Mouse (Mus musculus): ENCODE results near the gene Ankrd45.
"Not testable (repeated sequence)": the region's sequence is repeated elsewhere in the genome, so short reads cannot be mapped to it uniquely, and the experiment has no call there.

Ankrd45 gene

DNA sequence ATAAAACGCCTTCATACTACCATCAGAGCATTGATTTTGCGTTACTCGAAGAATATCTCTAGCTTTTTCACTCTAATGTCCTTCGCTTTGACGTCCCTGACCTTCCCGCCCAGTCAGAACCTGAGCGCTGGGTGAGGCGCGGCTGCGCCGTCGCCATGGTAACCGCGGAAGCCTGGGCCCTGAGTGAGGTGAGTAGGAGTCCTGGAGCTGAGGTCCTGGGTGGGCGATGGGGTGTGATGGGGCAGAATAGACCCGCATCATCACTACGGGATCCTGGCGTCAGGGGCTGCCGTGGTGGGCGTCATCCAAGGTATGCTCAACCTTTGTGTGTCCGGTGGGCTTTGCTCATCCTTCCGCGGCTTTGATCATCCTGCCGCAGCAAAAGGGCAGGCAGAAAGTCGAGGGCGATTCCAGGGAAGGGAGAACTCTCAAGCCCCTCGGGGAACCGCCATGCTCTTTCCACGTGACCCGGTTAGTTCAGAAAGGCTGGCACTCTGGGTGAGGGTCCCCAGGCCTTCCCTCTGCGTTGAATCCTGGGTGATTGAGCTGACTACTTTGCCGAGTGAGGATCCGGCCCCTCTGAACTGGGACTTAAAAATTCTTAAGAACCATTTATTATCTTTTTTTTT is at the start of gene Ankrd45:
TSS of gene Ankrd45 (plus strand) at position 161 of the 629 bp plus-strand sequence.
- DNase-seq, result peak; percentile 60 to 67

DNA sequence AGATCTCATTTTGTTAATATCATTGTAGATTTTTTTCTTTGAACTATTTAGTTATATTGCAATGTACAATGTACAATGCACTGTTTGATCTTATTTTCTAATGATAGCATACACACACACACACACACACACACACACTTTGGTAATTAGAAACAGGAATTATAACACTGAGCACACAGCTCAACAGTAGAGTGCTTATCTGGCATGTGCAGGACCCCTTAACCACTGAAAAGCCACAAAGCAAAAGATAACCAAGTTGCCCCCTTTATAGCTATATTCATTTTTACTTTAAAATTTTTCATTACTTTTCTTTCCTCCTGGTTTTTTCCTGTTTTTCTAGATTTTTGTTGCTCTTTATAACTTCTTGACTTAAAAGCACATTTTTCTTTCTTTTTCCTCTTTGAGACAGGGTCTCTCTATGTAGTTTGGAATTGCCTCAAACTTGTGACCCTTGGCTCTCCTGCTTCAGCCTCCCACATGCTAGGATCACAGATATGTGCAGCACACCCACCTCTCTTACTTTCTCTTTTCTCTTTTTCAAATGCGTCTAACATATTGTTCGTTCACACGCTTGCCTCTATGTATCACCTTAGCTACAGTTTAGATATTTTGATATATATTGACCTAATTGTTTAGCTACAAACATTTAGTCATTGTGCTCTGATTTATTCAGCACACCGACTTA is 42.6 kb upstream of the Ankrd45 start:
- DNase-seq, result no peak

DNA sequence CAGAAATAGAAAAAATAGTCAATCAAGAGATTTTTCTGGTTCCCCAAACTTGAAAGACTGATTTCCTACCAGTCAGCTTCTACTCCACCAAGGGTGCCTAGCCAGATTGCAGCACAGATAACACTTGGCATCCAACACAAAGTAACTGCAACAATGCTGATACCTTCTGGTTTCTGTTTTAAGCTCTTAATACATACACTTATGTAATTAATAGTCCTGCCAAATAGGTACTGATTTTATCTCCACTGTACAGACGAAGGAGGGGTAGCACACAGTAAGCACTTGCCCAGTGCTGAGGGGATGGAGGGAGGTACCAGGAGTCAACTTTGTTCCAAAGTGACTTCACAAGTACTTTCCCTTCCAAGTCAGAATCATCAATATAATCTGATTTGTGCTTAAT is 38.6 kb upstream of the Ankrd45 start:
- DNase-seq, result no peak

DNA sequence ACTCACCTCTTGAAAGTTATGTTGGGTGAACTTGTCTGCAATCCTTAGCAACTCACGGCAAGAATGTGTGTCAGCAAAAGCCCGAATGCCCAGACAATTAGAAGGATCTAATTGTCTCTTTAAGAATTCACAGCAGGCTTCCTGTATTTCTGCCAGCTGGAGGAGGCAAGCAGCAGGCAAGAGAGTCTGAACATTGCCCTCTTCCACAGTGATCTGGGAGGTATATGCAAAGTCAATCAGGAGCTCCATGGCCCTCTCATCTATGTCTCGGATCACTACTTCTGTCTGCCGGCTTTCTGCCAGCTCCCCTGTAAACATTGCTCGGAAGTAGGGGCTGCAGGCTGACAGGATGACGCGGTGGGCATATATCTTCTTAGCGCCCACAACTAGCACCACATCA is 33.3 kb upstream of the Ankrd45 start:
- peak; percentile 41 to 64 for DNase-seq

DNA sequence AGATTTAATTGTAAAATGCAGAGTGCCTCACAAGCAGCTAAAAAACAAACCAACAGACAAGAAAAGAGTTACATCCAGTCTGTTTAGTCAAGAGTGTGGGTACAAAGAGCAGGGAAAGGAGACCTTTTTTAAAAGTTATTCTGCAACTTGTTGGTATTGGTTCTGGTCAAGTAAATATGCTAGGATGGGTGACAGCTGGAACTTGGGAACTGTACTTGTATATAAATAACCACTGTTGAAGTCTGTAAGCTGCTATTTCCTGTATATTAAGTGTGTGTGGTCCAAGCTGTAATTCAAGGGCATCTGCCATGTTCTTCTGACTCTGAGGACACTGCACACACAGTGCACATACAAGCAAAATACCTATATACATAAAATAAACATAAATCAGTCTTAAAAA is 27.9 kb upstream of the Ankrd45 start:
- DNase-seq, result peak in 1 of 2 experiments; percentile 39

DNA sequence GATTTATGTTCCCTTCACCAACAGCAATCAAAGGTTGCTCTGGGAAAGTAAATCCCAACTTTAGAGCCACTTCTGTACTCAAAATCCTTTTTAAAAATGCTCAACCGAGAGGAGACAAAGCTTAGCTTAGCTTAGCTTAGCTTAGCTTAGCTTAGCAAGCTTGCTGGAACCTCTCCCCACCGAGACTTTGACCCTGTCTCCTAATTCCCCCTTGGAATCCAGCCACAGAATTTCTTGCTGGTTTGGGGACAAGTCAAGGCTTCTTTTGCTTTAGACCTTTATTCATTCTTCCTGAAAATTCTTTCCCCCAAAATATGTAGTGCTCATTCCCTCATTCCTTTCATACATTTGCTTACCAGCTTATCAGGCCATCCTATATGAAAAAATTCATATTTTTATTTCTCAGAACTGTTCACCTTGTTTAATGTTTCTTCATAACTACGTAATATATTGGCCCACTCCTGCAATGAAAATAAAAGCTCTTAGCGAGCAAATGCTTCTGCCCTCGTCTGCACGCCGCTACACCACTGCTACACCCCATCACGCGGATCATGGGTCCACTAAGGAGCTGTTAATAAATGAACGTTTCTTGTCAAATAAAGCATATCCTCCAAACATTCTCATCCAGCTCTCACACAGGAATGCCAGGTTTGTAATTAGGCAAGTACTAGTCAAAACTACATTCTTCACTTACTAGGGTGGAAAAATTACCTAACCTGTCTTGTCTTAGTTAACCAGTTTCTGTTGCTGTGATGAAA is 19.7 kb upstream of the Ankrd45 start:
- DNase-seq, result peak; percentile 62 to 76

DNA sequence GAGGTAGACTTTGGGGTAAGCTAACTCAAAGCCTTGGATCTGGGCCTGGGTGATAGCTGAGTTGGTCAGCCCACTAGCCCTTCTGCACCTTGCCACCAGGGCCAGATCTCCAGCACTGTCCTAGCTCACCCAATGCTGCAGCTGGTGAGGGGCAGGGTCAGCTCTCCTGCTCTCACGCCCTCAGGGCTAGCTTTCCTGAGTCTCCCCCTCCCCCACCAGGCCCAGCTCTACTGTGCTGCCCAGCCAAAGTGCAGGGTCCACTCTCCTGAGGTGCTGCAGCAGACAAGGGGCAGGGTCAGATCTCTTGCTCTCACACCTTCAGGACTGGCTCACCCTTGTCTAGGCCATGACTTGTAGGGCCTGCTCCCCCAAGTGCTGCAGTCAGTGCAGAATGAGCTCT is 16.0 kb upstream of the Ankrd45 start:
- DNase-seq, result peak; percentile 80 to 83

DNA sequence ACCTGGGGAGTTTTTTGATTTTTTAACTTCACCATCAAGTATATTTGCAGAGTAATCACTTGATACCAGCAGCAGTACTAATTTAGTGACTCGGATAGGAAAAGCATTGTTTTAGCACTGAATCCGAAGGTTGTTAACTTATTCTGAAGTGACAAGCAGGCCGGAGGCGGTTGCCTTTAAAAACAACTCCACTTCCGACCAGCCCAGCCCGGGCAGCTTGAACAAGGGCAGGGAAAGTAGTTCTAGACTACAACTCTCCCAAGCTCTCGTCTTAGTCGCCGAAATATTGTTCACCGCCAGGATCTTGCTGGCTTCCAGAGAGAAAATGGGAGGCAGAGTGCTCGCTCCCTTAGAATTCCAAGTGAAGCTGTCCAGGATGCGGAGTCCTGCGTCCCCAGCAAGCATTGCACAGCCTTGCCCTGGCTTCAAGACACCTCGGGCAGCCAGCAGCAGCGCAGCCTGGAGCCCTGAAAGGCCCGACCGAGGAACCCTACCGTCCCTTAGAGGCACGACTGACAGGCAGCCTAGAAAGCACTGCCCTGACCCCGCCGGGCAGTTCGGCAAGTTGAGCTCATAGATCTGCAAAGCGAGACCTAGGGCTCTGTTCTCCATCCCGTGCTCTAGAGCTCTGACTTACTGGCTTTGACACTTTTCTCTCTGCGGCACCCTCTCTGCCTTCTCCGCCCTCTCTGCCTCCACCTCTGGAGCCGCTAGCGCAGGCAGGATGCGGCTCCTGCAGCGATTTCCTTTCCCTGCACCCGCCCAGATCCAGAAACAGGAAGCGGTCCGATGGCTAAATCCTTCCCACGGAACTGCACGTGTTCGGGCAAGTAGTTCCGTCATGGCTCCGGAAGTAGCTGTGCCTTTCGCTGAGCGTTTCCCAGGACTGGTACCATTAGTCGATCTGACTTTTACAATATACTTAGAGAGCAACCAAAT is 11.5 kb upstream of the Ankrd45 start, which contains the start of gene Klhl20:
TSS of gene Klhl20 (minus strand) at position 786 of the 939 bp plus-strand sequence.
- peak; percentile 93 to 97 for DNase-seq

DNA sequence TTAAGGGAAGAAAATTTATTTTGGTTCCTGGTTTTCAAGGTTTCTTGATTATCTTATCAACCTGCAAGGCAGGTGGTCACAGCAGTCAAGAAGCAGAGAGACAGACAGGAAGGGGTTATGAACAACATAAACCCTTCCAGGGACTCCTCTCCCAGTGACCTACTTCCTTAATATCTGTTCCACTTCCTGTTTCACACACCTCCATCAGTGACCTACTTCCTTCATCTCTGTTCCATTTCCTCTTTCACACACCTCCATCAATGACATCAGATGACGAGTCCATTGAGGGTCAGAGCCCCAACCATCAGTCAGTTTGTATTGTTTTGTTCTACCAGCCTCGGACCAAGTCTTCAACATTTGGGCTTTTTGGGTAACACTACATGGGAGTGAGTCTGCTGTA is 3.0 kb upstream of the Ankrd45 start:
- no peak for DNase-seq

DNA sequence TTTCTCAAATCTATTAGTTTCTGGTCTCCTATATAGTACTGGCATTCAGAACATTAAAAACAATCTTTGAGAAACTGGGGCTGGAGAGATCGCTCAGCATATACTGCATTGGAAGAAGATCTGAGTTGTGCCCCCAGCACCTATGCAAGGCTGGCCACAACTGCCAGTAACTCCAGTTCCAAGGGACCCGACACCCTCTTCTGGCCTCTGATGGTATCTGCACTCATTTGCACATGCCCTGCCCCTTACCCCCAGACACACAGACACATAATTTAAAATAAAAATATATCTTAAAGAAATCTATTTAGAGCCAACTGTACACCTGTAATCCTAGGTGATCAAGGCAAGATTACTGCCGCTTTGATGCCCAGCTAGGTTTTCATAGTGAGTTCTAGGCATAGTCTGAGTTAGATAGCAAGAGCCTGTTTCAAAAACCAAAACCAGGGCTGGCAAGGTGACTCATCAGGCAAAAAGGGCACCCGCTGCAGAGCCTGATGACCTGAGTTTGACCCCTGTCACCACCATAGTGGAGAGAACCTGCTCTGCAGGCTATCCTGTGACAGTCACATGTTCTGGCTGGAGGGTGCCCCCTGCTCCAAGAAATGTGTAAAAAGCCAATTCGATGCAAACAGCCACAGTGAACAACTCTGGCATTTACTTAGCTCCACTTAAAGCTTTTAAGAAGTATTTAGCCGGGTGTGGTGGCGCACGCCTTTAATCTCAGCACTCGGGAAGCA is 2.3 kb upstream of the Ankrd45 start:
- no peak for DNase-seq

DNA sequence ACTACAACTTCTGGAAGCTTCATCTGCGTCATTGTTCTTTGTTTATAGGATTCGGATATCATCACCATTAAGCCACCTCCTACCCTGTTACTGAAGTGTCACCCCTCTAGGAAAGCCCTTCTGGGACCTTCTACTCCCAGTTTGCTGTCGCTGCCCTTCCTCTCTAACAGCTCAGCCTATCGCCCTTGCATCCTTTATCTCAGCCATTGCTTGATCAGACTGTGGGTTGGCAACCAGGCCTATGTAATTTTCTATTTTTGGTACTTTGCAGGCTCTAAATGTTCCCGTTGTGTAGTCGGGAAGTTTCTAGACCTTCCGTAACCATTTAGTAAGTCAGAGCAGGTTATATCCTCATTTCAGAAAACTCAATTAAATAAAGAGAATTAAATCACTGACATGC is 725 bp downstream of the Ankrd45 start:
- no peak for DNase-seq

DNA sequence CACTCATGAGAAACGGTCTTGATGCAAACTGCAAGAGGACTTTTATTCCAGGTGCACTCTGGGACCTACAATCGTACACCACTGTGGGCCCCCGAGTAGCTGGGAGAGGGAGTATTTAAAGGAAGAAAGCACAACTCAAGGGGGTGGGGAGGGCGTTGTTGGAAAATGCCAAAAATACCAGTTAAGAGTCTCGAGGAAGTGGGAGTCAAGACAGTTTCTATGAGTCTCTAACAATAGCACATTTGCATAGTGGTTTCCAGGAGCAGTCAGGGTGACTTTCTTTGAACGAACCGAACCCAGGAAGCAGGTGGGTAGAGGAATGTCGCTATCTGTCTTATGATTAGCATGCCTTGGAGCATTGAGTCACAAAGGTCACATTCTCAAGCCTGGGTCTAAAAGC is 3.1 kb downstream of the Ankrd45 start:
- DNase-seq, result not testable (repeated sequence)

DNA sequence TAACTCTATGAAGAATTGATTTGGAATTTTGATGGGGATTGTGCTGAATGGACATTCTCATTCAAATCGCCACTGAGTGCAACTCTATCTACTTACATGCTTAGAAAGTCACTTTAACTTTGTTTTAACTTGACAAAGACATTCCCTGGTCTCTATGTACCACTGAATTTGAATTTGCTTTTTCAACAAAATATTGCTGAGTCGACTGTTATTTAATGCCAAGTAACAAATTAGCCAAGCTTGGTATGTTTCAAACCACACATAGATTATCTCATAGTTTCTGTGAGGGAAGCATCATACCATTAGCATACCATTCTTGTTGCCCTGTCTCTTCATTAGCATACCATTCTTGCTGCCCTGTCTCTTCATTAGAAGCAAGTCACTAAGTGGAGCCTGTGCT is 5.4 kb downstream of the Ankrd45 start:
- DNase-seq, result no peak

DNA sequence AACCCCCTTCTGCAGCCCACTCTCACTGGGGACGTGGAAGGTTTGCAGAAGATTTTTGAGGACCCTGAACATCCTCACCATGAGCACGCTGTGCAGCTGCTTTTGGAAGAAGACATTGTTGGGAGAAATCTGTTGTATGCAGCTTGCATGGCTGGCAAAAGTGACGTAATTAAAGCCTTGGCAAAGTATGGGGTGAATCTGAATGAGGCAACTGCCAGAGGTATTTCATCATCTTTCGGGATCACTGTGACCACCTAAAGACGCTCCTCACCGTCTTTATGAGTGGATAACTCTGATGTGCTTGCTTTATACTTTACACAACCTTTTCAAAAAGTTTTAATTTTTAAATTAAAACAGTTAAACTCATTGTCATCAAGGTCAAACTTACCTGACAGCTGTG is 8.6 kb downstream of the Ankrd45 start:
- DNase-seq, result no peak

DNA sequence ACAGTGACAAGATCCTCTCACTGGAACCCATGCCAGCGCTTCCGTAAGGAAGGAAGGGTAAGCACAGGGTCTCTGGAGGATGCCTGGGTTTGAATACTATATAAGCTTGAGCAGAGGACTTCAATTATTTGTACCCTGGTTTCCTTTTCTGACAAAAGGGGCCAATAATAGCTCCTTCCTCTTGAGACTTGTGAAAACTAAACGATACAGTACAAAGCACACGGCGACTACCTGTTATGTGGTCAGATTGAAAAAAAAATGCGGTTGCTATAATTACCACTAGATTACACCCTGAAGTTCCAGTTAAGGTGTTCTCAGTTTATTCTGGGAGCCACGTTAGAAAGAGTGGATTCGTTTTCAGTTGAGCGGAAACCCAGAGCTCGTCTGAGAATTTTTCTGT is 14.1 kb downstream of the Ankrd45 start:
- DNase-seq, result no peak

DNA sequence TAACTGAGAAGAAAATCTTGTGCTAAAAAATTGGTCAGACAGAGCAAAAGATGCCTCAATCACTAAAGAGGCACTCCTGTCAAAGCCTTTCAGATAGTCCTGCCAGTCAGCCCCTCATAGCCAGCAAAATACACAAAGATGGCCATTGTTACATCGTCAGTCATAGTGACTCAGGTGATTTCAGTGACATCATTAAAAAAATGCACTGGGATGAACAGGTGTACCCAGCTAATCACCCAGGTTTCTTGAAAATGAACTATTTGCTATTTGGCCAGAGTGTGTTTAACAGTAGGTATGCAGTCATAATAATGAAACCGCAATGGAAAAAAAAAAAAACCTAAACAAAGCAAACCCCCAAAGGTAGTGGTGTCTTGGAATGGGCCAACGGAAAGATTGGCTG is 16.7 kb downstream of the Ankrd45 start, which contains the start of gene Tex50:
TSS of gene Tex50 (minus strand) at position 101 of the 400 bp plus-strand sequence.
- no peak for DNase-seq

DNA sequence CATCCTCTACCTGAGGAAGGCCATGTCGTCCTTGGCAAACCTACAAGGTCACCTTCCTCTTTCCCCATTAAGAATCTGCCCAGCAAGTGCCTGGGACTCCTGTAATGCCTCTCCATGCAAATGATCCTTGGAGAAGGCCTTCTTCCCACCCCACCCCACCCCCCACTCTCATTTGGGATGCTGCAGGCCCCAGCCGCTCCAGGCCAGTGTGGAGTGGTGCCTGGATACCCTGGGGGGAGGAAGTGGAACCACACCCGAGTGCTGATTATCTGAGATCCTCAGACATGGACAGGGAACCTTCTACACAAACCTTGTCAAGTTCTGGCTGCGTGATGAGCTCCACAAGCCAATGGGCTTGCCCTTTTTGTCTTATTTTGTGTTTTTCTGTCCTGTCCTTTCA is 17.8 kb downstream of the Ankrd45 start:
- no peak for DNase-seq

DNA sequence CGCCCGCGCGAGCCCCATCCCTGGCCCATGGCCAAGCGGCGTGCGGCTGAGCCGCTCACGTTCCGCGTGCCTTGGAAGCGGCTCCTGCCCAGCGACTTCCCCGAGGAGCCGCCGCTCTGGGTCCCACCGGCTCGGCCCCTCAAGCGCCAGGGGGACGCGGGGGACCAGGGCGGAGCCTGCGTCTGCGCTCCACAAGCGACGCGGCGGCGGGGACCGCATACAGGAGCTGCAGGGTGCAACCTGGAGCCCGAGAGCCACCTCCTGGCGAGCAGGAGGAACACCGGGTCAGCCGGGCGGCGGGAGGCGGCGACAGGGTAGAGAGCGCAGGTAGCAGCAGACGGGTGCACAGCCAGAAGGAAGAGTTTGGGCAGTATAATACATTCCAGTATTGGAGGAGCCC is 28.2 kb downstream of the Ankrd45 start:
- peak; percentile 68 to 82 for DNase-seq

DNA sequence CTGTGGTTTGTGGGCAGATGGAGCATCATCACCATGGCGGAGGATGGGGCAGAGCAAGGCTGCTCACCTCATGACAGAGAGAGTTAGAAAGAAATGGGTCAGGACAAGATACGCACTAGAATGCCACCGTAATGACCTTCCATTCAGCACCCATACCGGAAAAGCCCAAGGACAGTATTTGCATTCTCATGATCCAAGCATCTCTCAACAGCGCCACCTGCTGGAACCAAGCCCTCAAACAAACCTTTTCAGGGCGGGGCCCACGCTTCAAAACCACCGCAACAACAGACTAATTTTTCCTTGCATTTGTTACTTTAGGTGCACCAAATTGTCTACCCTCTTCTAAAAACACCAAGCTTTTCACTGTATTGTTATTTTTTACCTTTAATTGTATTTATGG is 38.2 kb downstream of the Ankrd45 start:
- DNase-seq, result peak; percentile 22 to 66

DNA sequence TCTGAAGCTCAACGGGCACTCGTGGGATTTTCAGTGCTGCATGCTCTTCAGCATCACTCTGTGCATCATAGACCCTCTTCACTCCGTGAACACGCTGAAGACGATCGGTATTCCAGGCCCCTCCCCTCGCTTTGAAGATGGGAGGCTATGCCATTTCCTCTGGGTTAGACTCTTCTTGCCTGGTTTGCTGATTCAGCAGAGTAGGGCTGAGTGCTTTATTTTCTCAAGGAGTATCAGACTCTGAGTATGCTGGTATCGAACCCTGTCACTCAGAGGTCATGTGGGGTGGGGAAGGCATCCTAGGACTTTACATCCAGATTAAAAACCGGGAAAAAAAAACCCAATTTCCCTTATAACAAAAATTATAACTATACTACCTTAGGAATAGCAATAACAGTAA is 39.9 kb downstream of the Ankrd45 start:
- DNase-seq, result no peak

DNA sequence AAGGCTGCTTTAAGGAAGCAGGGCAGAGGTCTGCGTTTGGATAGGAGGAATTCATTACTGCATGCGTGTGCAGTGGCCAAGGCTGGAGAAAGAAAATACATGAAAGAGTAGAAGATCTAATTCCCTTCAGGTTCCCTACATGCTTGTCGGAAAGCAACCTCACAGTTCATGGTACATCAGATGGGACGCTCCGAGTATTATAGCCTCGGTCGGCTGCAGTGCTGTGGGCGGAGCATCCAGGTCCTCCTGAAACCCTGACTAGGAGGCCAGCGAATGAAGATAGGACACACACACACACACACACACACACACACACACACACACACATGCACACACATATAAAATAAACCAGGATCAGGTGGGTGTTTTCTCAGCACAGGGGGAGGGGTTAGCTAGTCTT is 41.2 kb downstream of the Ankrd45 start:
- DNase-seq, result no peak

DNA sequence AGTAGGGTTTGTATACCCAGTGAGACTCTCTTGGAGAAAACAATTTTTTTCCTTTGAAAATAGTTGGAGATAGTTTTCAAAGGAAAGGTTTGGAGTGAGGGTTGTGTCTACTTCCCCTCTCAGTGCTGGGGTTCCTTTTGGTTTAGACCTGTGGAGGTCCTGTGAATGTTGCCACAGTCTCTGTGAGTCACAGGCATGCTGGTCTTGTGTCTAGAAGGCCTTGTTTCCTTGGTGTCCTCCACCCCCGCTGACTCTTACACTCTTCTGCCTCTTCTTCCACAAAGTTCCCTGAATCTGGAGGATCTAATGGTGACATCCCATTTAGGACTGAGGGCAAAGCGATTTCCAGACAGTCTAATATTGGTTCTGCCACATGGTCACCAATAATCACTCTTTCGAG is 42.9 kb downstream of the Ankrd45 start:
- DNase-seq, result no peak
